Mouse (Mus musculus): ENCODE measurements at regions not wholly inside any gene's neighbourhood (a gene's known extent, or its start where the extent isn't known, plus 50 kb on each side); places are given as distances from the start of the nearest gene placed in this dataset.

DNA sequence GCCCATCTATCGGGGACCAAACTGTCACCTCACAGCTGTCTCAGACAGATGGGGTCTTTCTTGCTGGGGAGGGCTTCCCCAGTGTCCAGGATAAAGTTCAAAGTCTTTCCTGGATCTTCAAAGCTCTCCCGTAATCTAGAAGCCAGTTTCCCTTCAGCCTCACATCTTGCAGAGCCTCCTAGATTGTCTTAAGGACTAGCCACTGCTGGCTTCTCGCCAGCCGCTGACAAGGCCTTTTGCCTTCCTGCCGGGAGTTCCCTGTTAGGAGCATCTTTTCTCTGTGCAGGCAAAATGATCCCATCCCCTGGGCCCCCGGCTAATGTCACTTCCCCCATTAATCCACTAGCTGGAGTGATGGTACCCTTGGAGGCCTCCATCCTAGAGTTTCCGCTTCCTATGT is 103.1 kb upstream of the 1600014C23Rik start:
- no peak for ATAC-seq (ENCODE audit: low read depth)
- no peaks in the 10 kb centered on the region for H3K27me3 ChIP-seq (ENCODE audit: control insufficient read depth, insufficient read depth, low read depth, low read length)
- no peaks in the 10 kb centered on the region for H3K4me1 ChIP-seq (ENCODE audit: control insufficient read depth, low read depth, low read length)
- H3K4me3 ChIP-seq (ENCODE audit: low read depth, low read length): no peak overlapping the region
- H3K27ac ChIP-seq (ENCODE audit: low read length): no peak overlapping the region
- H3K4me2 ChIP-seq (ENCODE audit: low read depth, low read length): no peak overlapping the region
- WGBS (ENCODE audit: insufficient replicate concordance): 52% methylated on average over 7 of the region's 7 CpGs
- H3K36me3 ChIP-seq (ENCODE audit: control insufficient read depth, insufficient read depth): no peaks in the 10 kb centered on the region
- no peak overlapping the region for H3K9ac ChIP-seq (ENCODE audit: low read depth, low read length)
- no peaks in the 10 kb centered on the region for H3K9me3 ChIP-seq (replicated peaks; ENCODE audit: control insufficient read depth, low read length)

GRCm38 (mm10) chr17:45836253-45836652 is 102.6 kb upstream of the 1600014C23Rik start:
- WGBS (ENCODE audit: insufficient replicate concordance): 56% methylated on average over 7 of the region's 7 CpGs
- no peaks in the 10 kb centered on the region for H3K27me3 ChIP-seq (ENCODE audit: control insufficient read depth, insufficient read depth, low read depth, low read length)
- ATAC-seq (ENCODE audit: low read depth): no peak
- no peaks in the 10 kb centered on the region for H3K9me3 ChIP-seq (replicated peaks; ENCODE audit: control insufficient read depth, low read length)
- H3K27ac ChIP-seq (ENCODE audit: low read length): no peak overlapping the region
- no peak overlapping the region for H3K4me3 ChIP-seq (ENCODE audit: low read depth, low read length)
- no peak overlapping the region for H3K4me2 ChIP-seq (ENCODE audit: low read depth, low read length)
- H3K9ac ChIP-seq (ENCODE audit: low read depth, low read length): no peak overlapping the region
- H3K36me3 ChIP-seq (ENCODE audit: control insufficient read depth, insufficient read depth): no peaks in the 10 kb centered on the region
- no peaks in the 10 kb centered on the region for H3K4me1 ChIP-seq (ENCODE audit: control insufficient read depth, low read depth, low read length)

- Histone ChIP-seq H3K4me2 (ENCODE audit: low read depth, low read length) (no peak overlapping the region), H3K9me3 (replicated peaks; ENCODE audit: control insufficient read depth, low read length) (0 out of 2 replicates have a peak, but pooled peaks cover 3% of the 10 kb centered on the region), H3K27ac (ENCODE audit: low read length) (no peak overlapping the region), H3K36me3 (ENCODE audit: control insufficient read depth, insufficient read depth) (no peaks in the 10 kb centered on the region), H3K9ac (ENCODE audit: low read depth, low read length) (no peak overlapping the region), H3K4me3 (ENCODE audit: low read depth, low read length) (no peak overlapping the region), H3K27me3 (ENCODE audit: control insufficient read depth, insufficient read depth, low read depth, low read length) (no peaks in the 10 kb centered on the region), H3K4me1 (ENCODE audit: control insufficient read depth, low read depth, low read length) (no peaks in the 10 kb centered on the region)
- no peak for ATAC-seq (ENCODE audit: low read depth)
- 62% methylated on average over 10 of the region's 10 CpGs for WGBS (ENCODE audit: insufficient replicate concordance)
Measured at GRCm38 (mm10) chr17:45834518-45835071, 101.0 kb upstream of the 1600014C23Rik start.

GRCm38 (mm10) chr17:45830324-45830723 is 96.7 kb upstream of the 1600014C23Rik start:
- H3K27ac ChIP-seq (ENCODE audit: low read length): no peak overlapping the region
- H3K4me3 ChIP-seq (ENCODE audit: low read depth, low read length): no peak overlapping the region
- no peak for ATAC-seq (ENCODE audit: low read depth)
- H3K36me3 ChIP-seq (ENCODE audit: control insufficient read depth, insufficient read depth): no peaks in the 10 kb centered on the region
- H3K9ac ChIP-seq (ENCODE audit: low read depth, low read length): no peak overlapping the region
- 82% methylated on average over 5 of the region's 5 CpGs for WGBS (ENCODE audit: insufficient replicate concordance)
- H3K27me3 ChIP-seq (ENCODE audit: control insufficient read depth, insufficient read depth, low read depth, low read length): no peaks in the 10 kb centered on the region
- no peaks in the 10 kb centered on the region for H3K4me1 ChIP-seq (ENCODE audit: control insufficient read depth, low read depth, low read length)
- H3K9me3 ChIP-seq (replicated peaks; ENCODE audit: control insufficient read depth, low read length): 0 out of 2 replicates have a peak, but pooled peaks cover 6% of the 10 kb centered on the region
- H3K4me2 ChIP-seq (ENCODE audit: low read depth, low read length): no peak overlapping the region

DNA sequence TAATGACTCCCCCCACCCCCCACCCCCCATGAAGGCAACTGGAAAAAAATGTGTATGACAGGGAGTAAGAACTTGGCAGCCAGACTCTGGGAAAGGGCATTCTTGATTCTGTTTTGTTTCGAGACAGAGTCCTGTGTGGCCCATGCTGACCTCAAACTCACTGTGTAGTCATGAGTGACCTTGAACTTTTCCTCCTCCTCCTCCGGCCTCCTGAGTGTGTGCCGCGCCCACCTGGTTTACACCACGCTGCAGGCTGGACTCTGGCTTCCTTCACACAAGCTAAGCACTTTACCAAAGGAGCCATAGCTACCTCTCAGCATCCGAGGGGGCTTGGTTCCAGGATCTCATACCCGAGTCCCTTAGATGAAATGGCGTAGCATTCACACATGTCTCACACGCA is 95.9 kb upstream of the 1600014C23Rik start:
- no peak for ATAC-seq (ENCODE audit: low read depth)
- H3K36me3 ChIP-seq (ENCODE audit: control insufficient read depth, insufficient read depth): no peaks in the 10 kb centered on the region
- 0 out of 2 replicates have a peak, but pooled peaks cover 6% of the 10 kb centered on the region for H3K9me3 ChIP-seq (replicated peaks; ENCODE audit: control insufficient read depth, low read length)
- H3K27ac ChIP-seq (ENCODE audit: low read length): no peak overlapping the region
- H3K4me3 ChIP-seq (ENCODE audit: low read depth, low read length): no peak overlapping the region
- H3K9ac ChIP-seq (ENCODE audit: low read depth, low read length): no peak overlapping the region
- 76% methylated on average over 9 of the region's 9 CpGs for WGBS (ENCODE audit: insufficient replicate concordance)
- no peaks in the 10 kb centered on the region for H3K4me1 ChIP-seq (ENCODE audit: control insufficient read depth, low read depth, low read length)
- H3K27me3 ChIP-seq (ENCODE audit: control insufficient read depth, insufficient read depth, low read depth, low read length): no peaks in the 10 kb centered on the region
- no peak overlapping the region for H3K4me2 ChIP-seq (ENCODE audit: low read depth, low read length)

- no peak for ATAC-seq (ENCODE audit: low read depth)
- Histone ChIP-seq H3K9ac (ENCODE audit: low read depth, low read length) (no peak overlapping the region), H3K27ac (ENCODE audit: low read length) (no peak overlapping the region), H3K27me3 (ENCODE audit: control insufficient read depth, insufficient read depth, low read depth, low read length) (no peaks in the 10 kb centered on the region), H3K9me3 (replicated peaks; ENCODE audit: control insufficient read depth, low read length) (0 out of 2 replicates have a peak, but pooled peaks cover 6% of the 10 kb centered on the region), H3K4me3 (ENCODE audit: low read depth, low read length) (no peak overlapping the region), H3K36me3 (ENCODE audit: control insufficient read depth, insufficient read depth) (no peaks in the 10 kb centered on the region), H3K4me1 (ENCODE audit: control insufficient read depth, low read depth, low read length) (no peaks in the 10 kb centered on the region), H3K4me2 (ENCODE audit: low read depth, low read length) (no peak overlapping the region)
- 78% methylated on average over 11 of the region's 11 CpGs for WGBS (ENCODE audit: insufficient replicate concordance)
Measured at GRCm38 (mm10) chr17:45828843-45829242, 95.2 kb upstream of the 1600014C23Rik start.

- H3K9ac ChIP-seq (ENCODE audit: low read depth, low read length): no peak overlapping the region
- 43% methylated on average over 9 of the region's 9 CpGs for WGBS (ENCODE audit: insufficient replicate concordance)
Measured at GRCm38 (mm10) chr17:45828284-45828824, 94.7 kb upstream of the 1600014C23Rik start.

DNA sequence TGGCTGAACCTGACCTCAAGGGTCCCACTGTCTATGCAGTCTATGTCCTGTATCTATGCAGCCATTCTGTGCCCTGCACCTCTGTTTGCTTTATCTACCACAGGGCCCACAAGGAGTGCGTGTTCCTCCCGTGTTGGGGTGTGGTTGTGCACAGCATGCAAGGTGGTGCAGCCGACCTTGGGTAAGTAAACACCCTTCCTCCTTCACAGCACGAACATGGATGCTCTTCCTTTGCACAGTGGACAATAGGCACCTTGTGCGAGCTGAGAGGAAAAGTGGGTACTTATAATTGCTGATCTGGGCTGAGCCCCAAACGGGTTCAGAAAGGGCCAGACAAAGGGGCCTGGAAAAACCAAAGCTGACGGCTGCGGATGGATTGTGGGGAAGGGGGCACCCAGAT is 91.3 kb upstream of the 1600014C23Rik start:
- no peak for ATAC-seq (ENCODE audit: low read depth)
- Histone ChIP-seq H3K4me1 (ENCODE audit: control insufficient read depth, low read depth, low read length) (no peaks in the 10 kb centered on the region), H3K27ac (ENCODE audit: low read length) (no peak overlapping the region), H3K27me3 (ENCODE audit: control insufficient read depth, insufficient read depth, low read depth, low read length) (no peaks in the 10 kb centered on the region), H3K4me3 (ENCODE audit: low read depth, low read length) (no peak overlapping the region), H3K9ac (ENCODE audit: low read depth, low read length) (no peak overlapping the region), H3K4me2 (ENCODE audit: low read depth, low read length) (no peak overlapping the region), H3K36me3 (ENCODE audit: control insufficient read depth, insufficient read depth) (no peaks in the 10 kb centered on the region), H3K9me3 (replicated peaks; ENCODE audit: control insufficient read depth, low read length) (0 out of 2 replicates have a peak, but pooled peaks cover 3% of the 10 kb centered on the region)
- WGBS (ENCODE audit: insufficient replicate concordance): 43% methylated on average over 8 of the region's 8 CpGs

More at GRCm38 (mm10) chr17:45828284-45828824, 94.7 kb upstream of the 1600014C23Rik start:
- no peaks in the 10 kb centered on the region for H3K4me1 ChIP-seq (ENCODE audit: control insufficient read depth, low read depth, low read length)
- no peaks in the 10 kb centered on the region for H3K27me3 ChIP-seq (ENCODE audit: control insufficient read depth, insufficient read depth, low read depth, low read length)
- no peak for ATAC-seq (ENCODE audit: low read depth)
- no peak overlapping the region for H3K4me2 ChIP-seq (ENCODE audit: low read depth, low read length)
- H3K36me3 ChIP-seq (ENCODE audit: control insufficient read depth, insufficient read depth): no peaks in the 10 kb centered on the region
- no peak overlapping the region for H3K4me3 ChIP-seq (ENCODE audit: low read depth, low read length)
- no peak overlapping the region for H3K27ac ChIP-seq (ENCODE audit: low read length)
- H3K9me3 ChIP-seq (replicated peaks; ENCODE audit: control insufficient read depth, low read length): 0 out of 2 replicates have a peak, but pooled peaks cover 6% of the 10 kb centered on the region

DNA sequence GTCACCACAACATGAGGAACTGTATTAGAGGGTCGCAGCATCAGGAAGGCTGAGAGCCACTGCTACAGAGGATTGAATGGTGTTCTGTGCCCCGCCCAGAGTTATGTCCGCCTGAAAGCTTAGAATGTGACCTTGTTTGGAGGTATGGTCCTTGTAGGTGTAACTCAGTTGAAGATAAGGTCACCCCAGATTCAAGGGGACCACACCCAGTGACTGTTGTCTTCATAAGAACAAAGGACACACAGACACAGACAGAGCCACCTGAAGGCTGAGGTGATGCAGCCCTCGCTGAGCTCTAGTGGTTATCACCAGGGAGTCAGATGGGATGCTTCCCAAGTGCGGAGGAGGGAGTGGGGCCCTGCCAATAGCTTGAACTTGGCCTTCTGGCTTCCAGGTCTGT is 89.9 kb upstream of the 1600014C23Rik start:
- 62% methylated on average over 5 of the region's 5 CpGs for WGBS (ENCODE audit: insufficient replicate concordance)
- H3K4me1 ChIP-seq (ENCODE audit: control insufficient read depth, low read depth, low read length): no peaks in the 10 kb centered on the region
- H3K27me3 ChIP-seq (ENCODE audit: control insufficient read depth, insufficient read depth, low read depth, low read length): no peaks in the 10 kb centered on the region
- H3K4me3 ChIP-seq (ENCODE audit: low read depth, low read length): no peak overlapping the region
- H3K9ac ChIP-seq (ENCODE audit: low read depth, low read length): no peak overlapping the region
- no peaks in the 10 kb centered on the region for H3K36me3 ChIP-seq (ENCODE audit: control insufficient read depth, insufficient read depth)
- H3K27ac ChIP-seq (ENCODE audit: low read length): no peak overlapping the region
- ATAC-seq (ENCODE audit: low read depth): no peak
- H3K9me3 ChIP-seq (replicated peaks; ENCODE audit: control insufficient read depth, low read length): 0 out of 2 replicates have a peak, but pooled peaks cover 3% of the 10 kb centered on the region
- H3K4me2 ChIP-seq (ENCODE audit: low read depth, low read length): no peak overlapping the region
